Mouse (Mus musculus) C2C12 (cell line): ENCODE data around the gene G0s2.

Experiments used
- CTCF ChIP-seq: IDR thresholded peaks from one replicate; pipeline ENCODE4 v1.5.1; 2011; ENCODE audit not compliant: control insufficient read depth, insufficient read depth, insufficient read length
- USF1 ChIP-seq: IDR thresholded peaks from one replicate; pipeline ENCODE4 v1.6.1; 2011; ENCODE audit warnings: low read depth, mild to moderate bottlenecking, control low read depth, moderate library complexity

GRCm38 (mm10) chr1:193263026-193263907, 9.8 kb downstream of the G0s2 start:
- TF ChIP-seq CTCF (no peak), USF1 (no peak)
